Mouse (Mus musculus): Measurements from ENCODE around the gene Sh3bp2. TPM values are rescaled to one million over a fixed set of nuclear protein-coding genes. Genes with fewer than 3 reads are reported as not detected.

The Sh3bp2 gene
- total RNA-seq, 4 experiments from 2014 or later, result 2.6 to 8.7 (median 4.6) TPM

Small RNAs within 50 kb of the gene (microRNA-seq; reads per million reads assigned to microRNA genes)
- gene Mir7036b, result 1.1 to 1.9 reads per million in 2 experiments

Other genes starting within 250 kb of the Sh3bp2 start
- 10 to 100 TPM; 57.7 to 68.9 (median 59.1) TPM for gene Zfyve28, start 237.4 kb upstream of the Sh3bp2 start, total RNA-seq (2022)
- gene Cfap99, start 237.2 kb upstream of the Sh3bp2 start, total RNA-seq (2022), result 1 to 10 TPM; 1.1 to 1.9 (median 1.6) TPM
- gene Rnf4, start 189.5 kb upstream of the Sh3bp2 start, total RNA-seq (2022), result 10 to 100 TPM; 84.4 to 90.9 (median 87.9) TPM
- gene Fam193a, start 155.9 kb upstream of the Sh3bp2 start, total RNA-seq (2022), result 10 to 100 TPM; 43.1 to 49.3 (median 43.2) TPM
- 10 to 100 TPM; 15.4 to 24.0 (median 20.9) TPM for gene Tnip2, start 11.8 kb upstream of the Sh3bp2 start, total RNA-seq (2022)
- gene Add1, start 47.8 kb downstream of the Sh3bp2 start, total RNA-seq (2022), result 100 to 1,000 TPM; 396 to 434 (median 416) TPM
- gene Mfsd10, start 111.4 kb downstream of the Sh3bp2 start, total RNA-seq (2022), result 10 to 100 TPM; 38.7 to 55.0 (median 47.0) TPM
- 10 to 100 TPM; 15.8 to 20.0 (median 16.4) TPM for gene Nop14, start 134.3 kb downstream of the Sh3bp2 start, total RNA-seq (2022)
- 1 to 10 TPM; 5.1 to 5.7 (median 5.5) TPM for gene Grk4, start 134.5 kb downstream of the Sh3bp2 start, total RNA-seq (2022)
- 10 to 100 TPM; 74.6 to 88.4 (median 78.5) TPM for gene Htt, start 235.9 kb downstream of the Sh3bp2 start, total RNA-seq (2022)